Mouse (Mus musculus): ENCODE measurements around the gene 4930442H23Rik.

DNA sequence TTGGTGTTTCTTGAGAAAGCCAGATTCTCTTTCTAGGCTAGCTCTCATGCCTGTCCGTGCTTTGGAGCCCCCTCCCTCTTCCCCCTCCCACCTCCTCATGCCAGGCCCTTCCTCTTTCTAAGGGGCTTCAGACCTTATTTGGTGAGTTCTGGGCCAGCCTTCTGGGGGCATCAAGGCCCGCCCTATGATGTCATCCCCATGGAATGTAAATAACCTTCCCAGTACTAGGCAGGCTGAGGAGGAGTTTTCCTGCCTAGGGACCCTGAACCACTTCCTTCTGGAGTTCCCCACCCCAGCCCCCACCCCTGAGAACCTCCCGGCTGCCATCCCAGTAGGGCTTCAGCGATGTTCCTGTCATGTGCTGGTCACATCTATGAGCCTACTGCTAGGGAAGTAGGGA lies 1.1 kb upstream of the 4930442H23Rik start:
- TF ChIP-seq POLR2A (IDR thresholded peaks at IDR 0.05; ENCODE audit: low read depth, low read length) (no peak), CTCF (IDR thresholded peaks at IDR 0.05; ENCODE audit: borderline replicate concordance, insufficient read depth, low read length) (no peak)
